Mouse (Mus musculus) kidney, adult 2 months (tissue): Measurements from ENCODE around the gene Ptprg.

Experiments
- CTCF ChIP-seq: fragments of 200-500 bp; conservative IDR thresholded peaks from 2 replicates; pipeline ENCODE4 v1.5.1; 2011; ENCODE audit warnings: low read depth, mild to moderate bottlenecking, control low read depth, low read length, moderate library complexity, mixed read lengths; ENCODE audit not compliant: insufficient read depth, insufficient read length
- POLR2A ChIP-seq: fragments of 200-500 bp; IDR thresholded peaks from one replicate; pipeline ENCODE4 v1.6.1; 2011; ENCODE audit warnings: low read depth, low read length, control low read depth

GRCm38 (mm10) chr14:12180116-12180515 is 626.8 kb downstream of the Ptprg start:
- TF ChIP-seq POLR2A (no peak), CTCF (no peak)
